Mouse (Mus musculus) forebrain, embryonic 16.5 days (tissue): Measurements from ENCODE around the gene Ruvbl1. TPM values are rescaled to one million over a fixed set of nuclear protein-coding genes. Genes with fewer than 3 reads are reported as not detected.
A peak's percentile ranks its signal among the peaks of the same experiment; 100 is the strongest.

Source experiments
- ATAC-seq: fragments of 200-750 bp; cut with Nextera tagmentation; 2 replicates; pipeline ENCODE4 v1.8.0; 2017; ENCODE audit warnings: mild to moderate bottlenecking, moderate library complexity
- H3K27ac ChIP-seq: fragments of 300-500 bp; sonication (generic); 2 replicates; pipeline ENCODE4 v1.5.1; 2014; ENCODE audit warnings: low read length, control low read depth
- H3K27me3 ChIP-seq: fragments of 300-500 bp; sonication (generic); replicated peaks from 2 replicates; pipeline ENCODE4 v1.6.1; 2014; ENCODE audit warnings: low read length; ENCODE audit not compliant: control insufficient read depth, insufficient read depth
- H3K36me3 ChIP-seq: fragments of 300-500 bp; sonication (generic); 2 replicates; pipeline ENCODE4 v1.6.1; 2014; ENCODE audit not compliant: control insufficient read depth, insufficient read depth
- H3K4me1 ChIP-seq: fragments of 300-500 bp; sonication (generic); replicated peaks from 2 replicates; pipeline ENCODE4 v1.6.1; 2014; ENCODE audit warnings: low read length; ENCODE audit not compliant: control insufficient read depth, insufficient read depth
- H3K4me2 ChIP-seq: fragments of 300-500 bp; sonication (generic); 2 replicates; pipeline ENCODE4 v1.6.1; 2014; ENCODE audit warnings: mild to moderate bottlenecking, low read length, control low read depth
- H3K4me3 ChIP-seq: fragments of 300-500 bp; sonication (generic); replicated peaks from 2 replicates; pipeline ENCODE4 v1.5.1; 2014; ENCODE audit warnings: mild to moderate bottlenecking, low read length, control low read depth
- H3K9ac ChIP-seq: fragments of 300-500 bp; sonication (generic); replicated peaks from 2 replicates; pipeline ENCODE4 v1.6.1; 2014; ENCODE audit warnings: low read depth, low read length, control low read depth
- H3K9me3 ChIP-seq: fragments of 300-500 bp; sonication (generic); 2 replicates; pipeline ENCODE4 v1.6.1; 2016; ENCODE audit warnings: low read length; ENCODE audit not compliant: control insufficient read depth
- WGBS: fragments of 180-500 bp; shearing (Covaris S2); extraction: QIAGEN DNeasy Blood & Tissue Kit; methylation state at CpG from one replicate; pipeline ENCODE4 v1.1.7; 2014; 5-methylcytosine and 5-hydroxymethylcytosine counted together
- polyA plus RNA-seq: library from polyadenylated mRNA; unstranded; fragments of >200 nt; fragmentation: Nextera tagmentation; extraction: Ambion mirVana; gene quantifications from 2 replicates; pipeline ENCODE4 v1.2.1, GENCODE M21; 2015

Ruvbl1 gene
- polyA plus RNA-seq, 1 experiment from 2014 or later, result 133 TPM

- Histone ChIP-seq H3K9me3 (no peaks in the 10 kb centered on the region), H3K27me3 (no peaks in the 10 kb centered on the region), H3K27ac (no peak overlapping the region), H3K9ac (no peak overlapping the region), H3K4me1 (peaks cover 15% of the 10 kb centered on the region), H3K4me2 (no peak overlapping the region), H3K36me3 (peaks cover 43% of the 10 kb centered on the region), H3K4me3 (no peak overlapping the region)
- WGBS, result 95% methylated on average over 8 of the region's 8 CpGs
- no peak for ATAC-seq
Observed at GRCm38 (mm10) chr6:88513984-88514383, 48.8 kb downstream of the Ruvbl1 start.

- Histone ChIP-seq H3K9ac (no peak overlapping the region), H3K36me3 (peaks cover 39% of the 10 kb centered on the region), H3K4me3 (no peak overlapping the region), H3K4me1 (peaks cover 19% of the 10 kb centered on the region), H3K27me3 (no peaks in the 10 kb centered on the region), H3K4me2 (no peak overlapping the region), H3K9me3 (no peaks in the 10 kb centered on the region), H3K27ac (no peak overlapping the region)
- WGBS, result 88% methylated on average over 4 of the region's 4 CpGs
- ATAC-seq, result no peak
Observed at GRCm38 (mm10) chr6:88514546-88514945, 49.3 kb downstream of the Ruvbl1 start.

GRCm38 (mm10) chr6:88515971-88516370, 50.8 kb downstream of the Ruvbl1 start:
- H3K4me1 ChIP-seq, result peaks cover 21% of the 10 kb centered on the region
- WGBS, result 84% methylated on average over 8 of the region's 8 CpGs
- no peaks in the 10 kb centered on the region for H3K27me3 ChIP-seq
- H3K9ac ChIP-seq, result no peak overlapping the region
- peaks cover 26% of the 10 kb centered on the region for H3K36me3 ChIP-seq
- no peak overlapping the region for H3K27ac ChIP-seq
- ATAC-seq, result no peak
- no peak overlapping the region for H3K4me3 ChIP-seq
- H3K9me3 ChIP-seq, result no peaks in the 10 kb centered on the region
- H3K4me2 ChIP-seq, result no peak overlapping the region

GRCm38 (mm10) chr6:88516667-88517066, 51.5 kb downstream of the Ruvbl1 start:
- H3K4me3 ChIP-seq, result no peak overlapping the region
- no peak overlapping the region for H3K4me2 ChIP-seq
- no peak for ATAC-seq
- H3K36me3 ChIP-seq, result peaks cover 20% of the 10 kb centered on the region
- H3K27ac ChIP-seq, result no peak overlapping the region
- WGBS, result 66% methylated on average over 5 of the region's 5 CpGs
- H3K9ac ChIP-seq, result no peak overlapping the region
- H3K4me1 ChIP-seq, result peaks cover 21% of the 10 kb centered on the region
- no peaks in the 10 kb centered on the region for H3K9me3 ChIP-seq
- no peaks in the 10 kb centered on the region for H3K27me3 ChIP-seq

GRCm38 (mm10) chr6:88517701-88518403, 52.6 kb downstream of the Ruvbl1 start:
- ATAC-seq, result no peak
- H3K4me2 ChIP-seq, result peak overlapping the region; percentile 90
- peak overlapping the region; percentile 82 for H3K9ac ChIP-seq
- H3K4me1 ChIP-seq, result peaks cover 21% of the 10 kb centered on the region
- H3K9me3 ChIP-seq, result no peaks in the 10 kb centered on the region
- WGBS, result 13% methylated on average over 18 of the region's 18 CpGs
- H3K4me3 ChIP-seq, result peak overlapping the region; percentile 88
- peak overlapping the region; percentile 77 for H3K27ac ChIP-seq
- no peaks in the 10 kb centered on the region for H3K27me3 ChIP-seq
- peaks cover 11% of the 10 kb centered on the region for H3K36me3 ChIP-seq

- Histone ChIP-seq H3K27me3 (no peaks in the 10 kb centered on the region), H3K27ac (peak within 1 kb of the TSS; percentile 89), H3K4me1 (peaks cover 21% of the 10 kb centered on the region), H3K9ac (peak within 1 kb of the TSS; percentile 90), H3K4me2 (peak within 1 kb of the TSS; percentile 90), H3K9me3 (no peaks in the 10 kb centered on the region), H3K36me3 (peaks cover 10% of the 10 kb centered on the region), H3K4me3 (peak within 1 kb of the TSS; percentile 88)
- peak; percentile 98 for ATAC-seq
- 1% methylated on average over 80 of the region's 80 CpGs for WGBS
Observed at GRCm38 (mm10) chr6:88518404-88519263, 53.4 kb downstream of the Ruvbl1 start, which contains the start of gene Sec61a1. Gene Sec61a1 (minus strand): TSS chr6:88518905.

GRCm38 (mm10) chr6:88521821-88522220, 56.6 kb downstream of the Ruvbl1 start:
- Histone ChIP-seq H3K36me3 (no peaks in the 10 kb centered on the region), H3K4me1 (peaks cover 17% of the 10 kb centered on the region), H3K27ac (no peak overlapping the region), H3K4me2 (no peak overlapping the region), H3K27me3 (no peaks in the 10 kb centered on the region), H3K9ac (no peak overlapping the region), H3K9me3 (no peaks in the 10 kb centered on the region), H3K4me3 (no peak overlapping the region)
- no peak for ATAC-seq
- WGBS, result 81% methylated on average over 7 of the region's 7 CpGs

GRCm38 (mm10) chr6:88522606-88523005, 57.4 kb downstream of the Ruvbl1 start:
- no peak overlapping the region for H3K27ac ChIP-seq
- WGBS, result 71% methylated on average over 3 of the region's 3 CpGs
- ATAC-seq, result no peak

GRCm38 (mm10) chr6:88523043-88523442, 57.8 kb downstream of the Ruvbl1 start:
- Histone ChIP-seq H3K36me3 (no peaks in the 10 kb centered on the region), H3K9me3 (no peaks in the 10 kb centered on the region), H3K4me2 (no peak overlapping the region), H3K4me3 (no peak overlapping the region), H3K27me3 (no peaks in the 10 kb centered on the region), H3K9ac (no peak overlapping the region), H3K27ac (no peak overlapping the region), H3K4me1 (peaks cover 6% of the 10 kb centered on the region)
- WGBS, result 80% methylated on average over 3 of the region's 3 CpGs
- ATAC-seq, result no peak

More at GRCm38 (mm10) chr6:88522606-88523005, 57.4 kb downstream of the Ruvbl1 start:
- no peak overlapping the region for H3K4me3 ChIP-seq
- no peaks in the 10 kb centered on the region for H3K36me3 ChIP-seq
- peaks cover 10% of the 10 kb centered on the region for H3K4me1 ChIP-seq
- no peak overlapping the region for H3K4me2 ChIP-seq
- no peak overlapping the region for H3K9ac ChIP-seq
- no peaks in the 10 kb centered on the region for H3K9me3 ChIP-seq
- no peaks in the 10 kb centered on the region for H3K27me3 ChIP-seq
